Mouse (Mus musculus) C2C12 (cell line): ENCODE data around the gene Nop58. TPM values are rescaled to one million over a fixed set of nuclear protein-coding genes. Genes with fewer than 3 reads are reported as not detected.

ENCODE experiments used
- H3K27me3 ChIP-seq: one replicate; pipeline ENCODE4 v1.6.1; 2011; ENCODE audit not compliant: control insufficient read depth, insufficient read depth, insufficient read length
- H3K36me3 ChIP-seq: one replicate; pipeline ENCODE4 v1.6.1; 2011; ENCODE audit not compliant: control insufficient read depth, insufficient read depth
- H3K4me3 ChIP-seq: one replicate; pipeline ENCODE4 v1.5.1; 2011; ENCODE audit warnings: mild to moderate bottlenecking, control low read depth; ENCODE audit not compliant: poor library complexity, insufficient read depth, severe bottlenecking
- H3K79me2 ChIP-seq: one replicate; pipeline ENCODE4 v1.6.1; 2011; ENCODE audit not compliant: control insufficient read depth, insufficient read depth
- H3K79me3 ChIP-seq: one replicate; pipeline ENCODE4 v1.6.1; 2011; ENCODE audit warnings: low read depth, control low read depth
- H3ac ChIP-seq: one replicate; pipeline ENCODE3; 2011; ENCODE audit warnings: low read depth; ENCODE audit not compliant: control insufficient read depth, insufficient read length
- CEBPB ChIP-seq: IDR thresholded peaks from one replicate; pipeline ENCODE4 v1.6.1; 2011; ENCODE audit warnings: low read depth, mild to moderate bottlenecking, control low read depth, moderate library complexity
- CTCF ChIP-seq: IDR thresholded peaks from one replicate; pipeline ENCODE4 v1.5.1; 2011; ENCODE audit not compliant: control insufficient read depth, insufficient read depth, insufficient read length
- FOSL1 ChIP-seq: IDR thresholded peaks from one replicate; pipeline ENCODE4 v1.8.0; 2011; ENCODE audit warnings: mild to moderate bottlenecking, low read length; ENCODE audit not compliant: poor library complexity, insufficient read depth, severe bottlenecking
- MAX ChIP-seq: IDR thresholded peaks from one replicate; pipeline ENCODE4 v1.6.1; 2011; ENCODE audit warnings: mild to moderate bottlenecking, control low read depth
- MYOD1 ChIP-seq: IDR thresholded peaks from one replicate; pipeline ENCODE4 v1.6.1; 2011; ENCODE audit warnings: low read depth; ENCODE audit not compliant: control insufficient read depth, insufficient read length
- MYOG ChIP-seq: IDR thresholded peaks from one replicate; pipeline ENCODE4 v1.6.1; 2011; ENCODE audit not compliant: control insufficient read depth, insufficient read length; ENCODE audit errors: extremely low read depth
- USF1 ChIP-seq: IDR thresholded peaks from one replicate; pipeline ENCODE4 v1.6.1; 2011; ENCODE audit warnings: low read depth, mild to moderate bottlenecking, control low read depth, moderate library complexity
- polyA plus RNA-seq: library from polyadenylated mRNA; unstranded; fragments of >200 nt; fragmentation: generic; extraction: Trizol; gene quantifications from one replicate; pipeline ENCODE4 v1.2.1, GENCODE M21; 2012; ENCODE audit warnings: missing spikeins

The Nop58 gene
- polyA plus RNA-seq, 1 experiment = 88.7 TPM

DNA sequence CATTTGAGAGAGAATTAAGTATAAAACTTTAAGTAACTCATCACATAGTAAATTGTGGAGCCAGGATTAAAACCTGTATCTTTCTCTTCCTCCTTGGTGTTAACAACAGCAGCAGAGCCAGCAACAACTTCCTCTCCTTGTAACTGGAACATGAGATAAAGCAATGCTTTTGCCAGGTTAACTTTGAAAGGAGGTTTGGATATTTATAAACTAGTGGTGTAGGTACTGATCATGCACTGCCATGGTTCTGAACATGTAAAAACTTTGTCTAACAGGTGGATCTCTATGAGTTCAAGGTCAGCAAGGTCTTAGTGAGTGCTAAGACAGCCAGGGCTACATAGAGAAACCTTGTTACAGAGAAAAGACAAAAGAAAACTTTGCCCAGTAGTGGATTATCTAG, 81.9 kb downstream of the Nop58 start:
- Histone ChIP-seq H3K36me3 (no peaks in the 10 kb centered on the region), H3ac (no peak overlapping the region), H3K79me2 (peaks cover 82% of the 10 kb centered on the region), H3K79me3 (peaks cover 68% of the 10 kb centered on the region), H3K27me3 (no peaks in the 10 kb centered on the region), H3K4me3 (no peak overlapping the region)
- TF ChIP-seq MYOD1 (no peak), FOSL1 (no peak), USF1 (no peak), CTCF (no peak), CEBPB (no peak), MAX (no peak), MYOG (no peak)

Other genes starting within 250 kb of the Nop58 start
- gene Fzd7, start 202.5 kb upstream of the Nop58 start, polyA plus RNA-seq = 18.4 TPM
- not detected for gene Gm973, start 168.7 kb upstream of the Nop58 start, polyA plus RNA-seq
- 97.7 TPM for gene Sumo1, start 14.1 kb upstream of the Nop58 start, polyA plus RNA-seq
- 3.7 TPM for gene Bmpr2, start 78.4 kb downstream of the Nop58 start, polyA plus RNA-seq
- 5.8 TPM for gene Fam117b, start 228.0 kb downstream of the Nop58 start, polyA plus RNA-seq